Mouse (Mus musculus) erythroblast, embryonic 14.5 days (primary cell): ENCODE data around the gene Cacna2d3.

ENCODE experiments used
- GATA1 ChIP-seq: IDR thresholded peaks from 2 replicates; pipeline ENCODE4 v1.6.1; 2012; ENCODE audit warnings: low read length, inconsistent platforms, mixed read lengths
- TAL1 ChIP-seq: IDR thresholded peaks from 3 replicates; pipeline ENCODE4 v1.6.1; 2012; ENCODE audit warnings: low read length, inconsistent platforms, mixed read lengths

DNA sequence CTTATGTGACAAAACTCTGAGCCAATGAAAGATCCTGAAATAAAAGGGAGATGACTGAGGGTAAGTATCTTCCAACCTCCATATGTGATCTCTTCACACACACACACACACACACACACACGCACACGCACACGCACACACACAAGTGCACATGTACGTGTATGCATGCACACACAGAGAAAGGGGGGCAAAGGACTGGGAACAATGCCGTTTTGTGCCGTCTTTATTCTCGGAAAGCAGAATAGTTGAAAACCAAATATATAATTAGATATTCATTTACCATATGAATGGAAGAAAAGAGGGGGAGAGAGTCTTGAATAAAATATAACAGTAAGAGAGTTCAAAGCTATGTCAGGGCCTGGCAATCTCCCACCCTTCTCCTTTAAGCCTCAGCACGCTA lies 163.2 kb downstream of the Cacna2d3 start:
- TF ChIP-seq TAL1 (no peak), GATA1 (no peak)
